Mouse (Mus musculus) spleen, postnatal 14 days (tissue): ENCODE data around the gene 3110082I17Rik.

ENCODE experiments used
- DNase-seq, 2 experiments: peaks; one replicate each; pipeline ENCODE4 v3.0.0; 2021 to 2022; ENCODE audit warnings: low spot score in 2 of 2

The 3110082I17Rik gene

GRCm38 (mm10) chr5:139460384-139461067, at the start of gene 3110082I17Rik:
Gene 3110082I17Rik, minus strand, starts transcription at chr5:139460527.
- DNase-seq = peak; percentile 93 to 96

DNA sequence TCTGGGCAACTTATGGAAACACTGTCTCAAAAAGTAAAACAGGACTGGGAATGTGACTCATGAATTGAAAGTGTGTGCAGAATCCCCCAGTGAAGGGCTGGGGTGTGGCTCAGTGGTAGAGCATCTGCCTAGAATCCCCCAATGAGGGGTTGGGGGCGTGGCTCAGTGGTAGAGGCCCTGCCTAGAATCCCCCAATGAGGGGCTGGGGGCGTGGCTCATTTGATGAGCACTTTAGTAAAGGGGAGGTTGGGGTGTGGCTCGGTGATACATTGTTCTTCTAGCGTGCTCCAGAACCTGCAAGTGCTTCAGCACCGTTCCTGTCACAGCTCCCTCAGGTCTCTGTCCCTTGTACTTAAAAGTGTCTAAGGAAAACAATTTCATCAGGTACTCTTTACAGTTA, 45.9 kb upstream of the 3110082I17Rik start:
- DNase-seq = no peak

- peak; percentile 54 to 80 for DNase-seq
Observed at GRCm38 (mm10) chr5:139505073-139505606, 44.8 kb upstream of the 3110082I17Rik start.

DNA sequence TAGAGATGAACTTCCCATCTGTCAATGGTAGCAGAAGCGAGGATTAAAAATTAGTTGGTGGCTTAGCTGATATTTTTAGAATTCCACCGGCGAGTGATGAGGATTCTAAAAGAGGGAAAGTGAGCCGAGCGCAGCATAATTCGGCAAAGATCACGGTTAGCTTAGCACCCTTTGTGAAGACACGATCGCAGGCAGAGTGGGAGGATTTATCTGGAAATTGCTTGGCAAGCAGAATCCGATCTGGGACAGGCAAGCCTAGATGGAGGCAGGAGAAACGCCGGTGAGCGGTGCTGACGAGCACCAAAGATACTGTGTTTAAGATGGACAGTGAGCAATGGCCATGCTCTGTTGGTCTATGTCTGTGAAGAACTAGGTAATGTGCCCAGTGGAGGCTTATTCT, 42.0 kb upstream of the 3110082I17Rik start:
- DNase-seq = no peak

GRCm38 (mm10) chr5:139498791-139499190, 38.5 kb upstream of the 3110082I17Rik start:
- no peak for DNase-seq

GRCm38 (mm10) chr5:139496939-139497338, 36.6 kb upstream of the 3110082I17Rik start:
- no peak for DNase-seq

GRCm38 (mm10) chr5:139495019-139495669, 34.8 kb upstream of the 3110082I17Rik start:
- DNase-seq = no peak

DNA sequence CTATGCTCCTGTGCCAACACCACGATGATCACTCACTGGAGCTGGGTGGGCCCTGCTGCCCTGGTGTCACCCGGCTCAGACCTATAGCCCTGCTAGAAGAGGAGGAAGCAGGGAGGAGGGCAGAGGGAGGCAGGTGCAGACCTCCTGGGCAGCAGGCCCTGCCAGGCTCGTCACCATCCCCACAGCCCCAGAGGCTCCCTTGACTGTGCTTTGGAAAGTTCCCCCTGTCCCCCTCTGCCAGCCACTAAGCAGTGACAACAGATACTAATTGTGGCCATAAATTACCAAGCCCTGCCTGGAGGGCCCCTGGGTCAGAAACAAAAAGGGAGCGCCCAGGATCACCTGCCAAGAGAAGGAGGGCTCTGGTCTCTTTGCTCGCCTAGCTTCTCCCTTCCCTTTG, 33.4 kb upstream of the 3110082I17Rik start:
- DNase-seq = no peak

- DNase-seq = no peak
Observed at GRCm38 (mm10) chr5:139491348-139491747, 31.0 kb upstream of the 3110082I17Rik start.

GRCm38 (mm10) chr5:139490131-139490530, 29.8 kb upstream of the 3110082I17Rik start:
- DNase-seq = no peak

DNA sequence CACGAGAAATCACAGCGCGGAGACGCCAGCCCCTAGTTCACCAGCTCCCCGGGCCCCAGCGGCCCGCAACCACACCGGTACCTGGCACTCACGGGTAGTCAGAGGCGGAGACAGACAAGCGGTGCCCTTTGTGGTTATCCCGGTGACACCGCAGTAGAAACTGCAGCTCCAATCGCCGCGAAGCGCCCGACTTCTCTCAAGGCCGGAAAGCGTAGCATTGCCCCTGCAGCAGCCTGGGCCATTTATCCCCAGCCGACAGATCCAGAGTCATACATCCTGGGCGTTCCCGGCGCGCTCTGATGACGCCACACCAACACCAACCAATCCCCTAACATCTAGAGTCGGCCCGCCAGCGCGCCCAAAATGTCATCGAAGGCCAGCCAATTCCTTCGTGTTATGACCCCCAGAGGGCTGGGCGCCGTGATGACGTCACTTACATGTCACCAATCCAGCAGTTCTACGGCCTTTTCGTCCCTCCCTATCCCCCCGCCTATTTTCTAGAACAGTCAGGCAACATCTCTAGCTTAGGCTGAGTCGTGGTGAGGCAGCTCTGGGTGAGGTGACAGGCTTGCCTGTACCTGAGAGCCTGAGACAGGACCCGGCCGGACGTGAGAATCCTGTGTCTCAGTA, 24.0 kb upstream of the 3110082I17Rik start, which contains the start of gene Zfand2a:
Gene Zfand2a, minus strand, starts transcription at position 365 of the 630 bp plus-strand sequence.
- peak; percentile 97 to 99 for DNase-seq

DNA sequence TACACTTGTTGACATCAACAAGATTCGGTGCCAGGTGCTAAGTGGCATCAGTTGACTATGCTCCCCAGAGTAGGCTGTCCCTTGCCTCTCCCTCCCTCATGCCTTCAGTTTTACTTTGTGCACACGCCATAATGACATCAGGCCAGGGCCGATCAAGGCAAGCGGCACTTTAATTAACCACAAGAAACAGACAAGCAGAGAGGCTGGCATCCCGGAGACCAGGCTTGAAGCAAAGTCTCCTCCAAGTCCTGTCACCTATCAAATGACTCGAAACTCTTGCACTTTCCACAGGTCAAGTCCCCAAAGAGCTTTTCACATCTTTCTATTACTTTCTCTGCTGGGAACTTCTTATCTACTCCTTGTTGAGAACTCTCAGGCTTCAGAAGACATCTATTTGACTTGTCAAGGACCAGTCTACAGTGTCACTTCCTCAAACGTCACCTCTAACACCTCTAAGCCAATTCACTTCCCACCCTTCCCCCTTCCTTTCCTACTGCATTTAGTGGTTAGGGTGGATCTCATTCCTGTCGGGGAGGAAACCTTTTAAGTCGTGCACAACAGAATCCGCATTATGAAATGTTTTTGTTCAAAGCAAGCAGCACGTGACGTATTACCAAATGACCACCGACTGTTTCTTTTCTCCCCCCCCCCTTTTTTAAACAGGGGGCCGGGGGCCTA, 23.0 kb upstream of the 3110082I17Rik start:
- DNase-seq = no peak

DNA sequence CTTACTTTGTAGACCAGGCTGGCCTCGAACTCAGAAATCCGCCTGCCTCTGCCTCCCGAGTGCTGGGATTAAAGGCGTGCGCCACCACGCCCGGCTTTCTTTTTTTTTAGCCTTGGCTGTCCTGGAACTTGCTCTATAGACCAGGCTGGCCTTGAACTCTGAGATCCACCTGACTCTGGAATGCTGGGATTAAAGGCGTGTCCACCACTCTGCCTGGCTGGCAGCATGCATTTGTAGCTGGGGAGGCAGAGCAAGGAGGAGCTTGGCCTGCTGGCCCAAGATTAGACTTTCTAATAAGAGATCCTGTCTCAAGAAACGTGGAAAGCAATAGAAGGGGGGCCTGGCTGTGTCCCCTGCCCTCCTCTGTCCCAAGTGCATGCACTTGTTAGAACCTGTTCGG, 20.1 kb upstream of the 3110082I17Rik start:
- DNase-seq = no peak

DNA sequence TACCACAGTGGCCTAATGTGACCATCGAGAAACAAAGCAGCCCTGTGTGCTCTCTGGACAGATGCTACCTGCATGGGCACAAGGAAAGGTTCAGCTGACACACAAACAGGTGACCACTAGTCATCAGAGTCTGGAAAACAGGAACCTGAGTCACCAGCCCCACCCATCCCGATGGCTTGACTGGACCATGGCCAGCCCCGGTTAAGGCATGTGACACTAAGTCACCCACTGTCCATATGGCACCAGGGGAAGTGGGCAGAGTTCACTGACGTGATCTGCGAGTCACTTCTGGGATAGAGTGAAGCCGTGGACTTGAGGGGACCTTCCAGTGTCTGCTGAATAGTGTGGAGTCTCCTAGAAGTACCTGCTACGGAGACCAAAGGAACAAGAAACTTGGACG, 18.8 kb upstream of the 3110082I17Rik start:
- no peak for DNase-seq

- DNase-seq = no peak
Observed at GRCm38 (mm10) chr5:139474741-139475140, 14.4 kb upstream of the 3110082I17Rik start.

DNA sequence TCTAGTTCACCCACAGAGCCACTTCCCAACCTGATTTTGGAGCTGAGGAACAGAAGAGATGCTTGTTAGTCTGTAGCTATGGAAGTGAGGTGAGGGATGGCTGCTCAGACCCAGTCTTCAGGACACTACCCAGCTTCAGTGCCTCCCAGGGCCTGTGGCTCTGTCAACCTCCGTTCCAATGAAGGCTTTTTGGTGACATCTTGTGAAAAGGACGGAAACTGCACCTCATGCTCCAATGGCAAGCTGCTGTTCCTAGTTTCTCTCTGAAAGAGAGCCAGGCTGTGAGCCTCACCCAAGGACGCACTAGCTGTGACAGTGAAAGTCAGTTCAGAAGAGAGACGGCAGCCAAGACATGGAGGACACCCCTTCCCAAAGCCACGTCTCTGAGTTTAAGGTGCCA, 7.7 kb upstream of the 3110082I17Rik start:
- DNase-seq = no peak

GRCm38 (mm10) chr5:139466801-139467200, 6.5 kb upstream of the 3110082I17Rik start:
- no peak for DNase-seq

GRCm38 (mm10) chr5:139466373-139466772, 6.0 kb upstream of the 3110082I17Rik start:
- DNase-seq = no peak

- no peak for DNase-seq
Observed at GRCm38 (mm10) chr5:139464874-139465273, 4.5 kb upstream of the 3110082I17Rik start.

GRCm38 (mm10) chr5:139459938-139460337, 389 bp downstream of the 3110082I17Rik start:
- DNase-seq = no peak

GRCm38 (mm10) chr5:139457241-139457640, 3.1 kb downstream of the 3110082I17Rik start:
- DNase-seq = no peak

DNA sequence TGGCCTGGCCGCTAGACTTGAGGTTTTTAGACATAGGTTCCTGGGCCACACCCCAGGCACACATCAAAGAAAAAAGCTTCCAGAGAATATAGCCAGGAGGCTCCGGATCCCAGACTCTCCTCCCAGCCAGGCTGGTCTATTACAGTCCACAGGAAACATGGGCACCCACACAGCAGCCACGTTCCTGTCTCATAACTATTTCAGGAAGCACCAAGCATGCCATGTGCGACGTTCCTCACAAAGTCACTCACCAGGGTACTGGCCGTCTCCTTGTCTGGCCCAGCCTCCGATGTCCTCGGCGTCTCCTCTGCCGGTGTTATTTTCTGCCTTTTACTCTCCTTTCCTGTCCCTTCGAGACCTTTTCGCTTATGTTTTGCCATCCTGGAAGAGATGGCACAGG, 5.2 kb downstream of the 3110082I17Rik start:
- no peak for DNase-seq
